Mouse (Mus musculus): ENCODE data around the gene Cacnb4. TPM values are rescaled to one million over a fixed set of nuclear protein-coding genes. Genes with fewer than 3 reads are reported as not detected.

Cacnb4 gene
- polyA plus RNA-seq, 1 experiment from 2014 or later = 0.39 TPM

DNA sequence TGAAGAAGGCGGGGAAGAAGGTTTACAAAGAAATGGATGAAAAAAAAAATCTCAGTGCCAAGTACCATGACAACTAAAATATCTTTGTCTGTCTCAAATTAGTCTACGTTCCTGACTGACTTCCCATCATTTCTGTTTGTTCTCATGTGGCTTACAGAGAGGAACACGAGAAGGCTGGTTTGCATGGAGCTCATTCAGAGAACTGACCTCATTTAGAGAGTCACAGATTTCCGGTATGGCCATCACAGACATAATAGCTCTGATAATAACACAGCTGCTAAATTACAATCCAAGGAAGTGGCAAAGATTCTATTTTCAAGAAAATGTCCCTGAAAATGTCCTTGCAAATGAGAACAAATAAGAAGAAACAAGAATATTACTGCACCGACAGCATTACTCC lies 142.9 kb downstream of the Cacnb4 start:
- no peaks in the 10 kb centered on the region for H3K27me3 ChIP-seq (replicated peaks; ENCODE audit: control insufficient read depth, insufficient read depth, low read length)
- H3K4me1 ChIP-seq (ENCODE audit: control insufficient read depth, insufficient read depth, low read length) = no peaks in the 10 kb centered on the region
- no peak overlapping the region for H3K9ac ChIP-seq (ENCODE audit: low read depth, low read length)
- no peaks in the 10 kb centered on the region for H3K9me3 ChIP-seq (ENCODE audit: control insufficient read depth, low read length)
- H3K27ac ChIP-seq (ENCODE audit: low read length) = no peak overlapping the region
- ATAC-seq = no peak
- H3K4me2 ChIP-seq (ENCODE audit: low read depth, low read length) = no peak overlapping the region
- H3K4me3 ChIP-seq (ENCODE audit: low read length) = no peak overlapping the region
- no peaks in the 10 kb centered on the region for H3K36me3 ChIP-seq (ENCODE audit: control insufficient read depth, insufficient read depth, low read length)
- 75% methylated on average over 5 of the region's 5 CpGs for WGBS

DNA sequence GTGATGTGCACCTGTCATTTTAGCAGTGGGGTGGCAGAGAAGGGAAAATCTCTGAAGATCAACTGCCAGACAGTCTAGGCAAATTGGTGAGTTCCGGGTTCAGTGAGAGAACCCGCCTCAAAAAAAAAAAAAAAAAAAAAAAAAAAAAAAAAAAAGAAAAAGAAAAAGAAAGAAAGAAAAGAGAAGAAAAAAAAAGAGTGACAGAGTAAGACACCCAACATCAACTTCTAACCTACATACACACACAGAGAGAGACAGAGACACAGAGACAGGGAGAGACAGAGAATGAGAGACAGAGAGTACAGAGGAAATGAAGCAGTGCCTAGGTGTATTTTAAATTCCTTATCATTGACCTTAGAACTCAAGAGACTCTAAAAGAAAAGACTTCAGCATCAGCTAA lies 146.1 kb downstream of the Cacnb4 start:
- Histone ChIP-seq H3K4me2 (ENCODE audit: low read depth, low read length) (no peak overlapping the region), H3K9me3 (ENCODE audit: control insufficient read depth, low read length) (no peaks in the 10 kb centered on the region), H3K9ac (ENCODE audit: low read depth, low read length) (no peak overlapping the region), H3K27ac (ENCODE audit: low read length) (no peak overlapping the region), H3K27me3 (replicated peaks; ENCODE audit: control insufficient read depth, insufficient read depth, low read length) (no peaks in the 10 kb centered on the region), H3K36me3 (ENCODE audit: control insufficient read depth, insufficient read depth, low read length) (no peaks in the 10 kb centered on the region), H3K4me3 (ENCODE audit: low read length) (no peak overlapping the region), H3K4me1 (ENCODE audit: control insufficient read depth, insufficient read depth, low read length) (no peaks in the 10 kb centered on the region)
- ATAC-seq = no peak
- 70% methylated on average over 1 of the region's 2 CpGs for WGBS

DNA sequence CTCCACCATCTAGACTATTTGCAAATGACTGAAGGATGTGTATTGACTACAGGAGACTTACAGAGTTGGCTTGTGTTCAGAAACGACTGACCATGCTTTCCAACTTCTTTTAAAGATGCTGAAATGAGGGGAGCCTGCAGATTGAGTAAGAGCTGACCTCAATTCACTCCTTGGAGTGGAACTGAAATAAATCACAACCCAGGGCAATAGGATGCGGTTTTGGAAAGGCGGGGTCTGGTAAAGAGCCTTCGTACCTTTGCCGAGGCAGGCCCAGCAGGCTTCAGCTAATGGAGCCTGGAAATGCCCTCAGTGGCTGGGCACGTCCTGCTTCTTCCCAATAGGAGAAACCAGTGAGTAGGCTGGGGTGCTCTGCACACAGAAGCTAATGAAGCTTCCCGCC lies 147.4 kb downstream of the Cacnb4 start:
- no peaks in the 10 kb centered on the region for H3K36me3 ChIP-seq (ENCODE audit: control insufficient read depth, insufficient read depth, low read length)
- no peak for ATAC-seq
- H3K27ac ChIP-seq (ENCODE audit: low read length) = no peak overlapping the region
- H3K9ac ChIP-seq (ENCODE audit: low read depth, low read length) = no peak overlapping the region
- H3K9me3 ChIP-seq (ENCODE audit: control insufficient read depth, low read length) = no peaks in the 10 kb centered on the region
- H3K27me3 ChIP-seq (replicated peaks; ENCODE audit: control insufficient read depth, insufficient read depth, low read length) = no peaks in the 10 kb centered on the region
- H3K4me2 ChIP-seq (ENCODE audit: low read depth, low read length) = no peak overlapping the region
- H3K4me1 ChIP-seq (ENCODE audit: control insufficient read depth, insufficient read depth, low read length) = no peaks in the 10 kb centered on the region
- WGBS = 85% methylated on average over 7 of the region's 7 CpGs
- no peak overlapping the region for H3K4me3 ChIP-seq (ENCODE audit: low read length)

GRCm38 (mm10) chr2:52525876-52526592 lies 150.6 kb downstream of the Cacnb4 start:
- H3K9ac ChIP-seq (ENCODE audit: low read depth, low read length) = no peak overlapping the region

DNA sequence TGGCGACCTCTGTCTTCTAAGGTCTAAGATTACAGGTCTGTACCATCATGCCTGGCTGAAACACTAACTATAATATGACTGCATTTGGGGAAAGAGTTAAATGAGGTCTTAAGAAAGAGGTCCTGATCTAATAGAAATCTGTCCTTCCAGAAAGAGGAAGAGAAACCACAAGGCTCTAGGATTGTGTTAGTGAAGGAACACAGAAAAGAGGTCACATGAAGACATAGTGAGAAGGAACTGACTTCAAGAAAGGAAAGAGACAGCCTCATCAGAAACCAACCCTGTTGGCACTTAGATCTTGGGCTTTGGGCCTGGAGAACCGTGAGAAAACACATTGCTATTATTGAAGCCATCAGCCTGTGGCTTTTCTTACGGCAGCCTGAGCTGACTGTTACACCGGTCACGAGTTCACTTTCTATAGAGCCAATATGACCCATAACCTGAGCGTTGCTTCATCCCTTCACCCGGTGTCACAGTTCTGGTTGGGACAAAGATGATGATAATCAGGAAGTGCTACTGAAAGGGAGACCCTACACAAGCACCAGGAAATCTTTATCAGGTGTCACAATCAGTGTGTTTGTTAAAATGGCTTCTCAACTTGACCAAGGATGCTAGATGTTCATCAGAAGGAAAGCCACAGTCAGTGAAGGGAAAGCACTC lies 153.4 kb downstream of the Cacnb4 start:
- Histone ChIP-seq H3K4me3 (ENCODE audit: low read length) (no peak overlapping the region), H3K9me3 (ENCODE audit: control insufficient read depth, low read length) (no peaks in the 10 kb centered on the region), H3K4me1 (ENCODE audit: control insufficient read depth, insufficient read depth, low read length) (no peaks in the 10 kb centered on the region), H3K36me3 (ENCODE audit: control insufficient read depth, insufficient read depth, low read length) (no peaks in the 10 kb centered on the region), H3K4me2 (ENCODE audit: low read depth, low read length) (no peak overlapping the region), H3K9ac (ENCODE audit: low read depth, low read length) (no peak overlapping the region), H3K27me3 (replicated peaks; ENCODE audit: control insufficient read depth, insufficient read depth, low read length) (no peaks in the 10 kb centered on the region), H3K27ac (ENCODE audit: low read length) (no peak overlapping the region)
- ATAC-seq = no peak
- WGBS = 87% methylated on average over 7 of the region's 7 CpGs

More at GRCm38 (mm10) chr2:52525876-52526592, 150.6 kb downstream of the Cacnb4 start:
- Histone ChIP-seq H3K4me1 (ENCODE audit: control insufficient read depth, insufficient read depth, low read length) (no peaks in the 10 kb centered on the region), H3K4me2 (ENCODE audit: low read depth, low read length) (no peak overlapping the region), H3K27me3 (replicated peaks; ENCODE audit: control insufficient read depth, insufficient read depth, low read length) (no peaks in the 10 kb centered on the region), H3K36me3 (ENCODE audit: control insufficient read depth, insufficient read depth, low read length) (no peaks in the 10 kb centered on the region), H3K9me3 (ENCODE audit: control insufficient read depth, low read length) (no peaks in the 10 kb centered on the region), H3K4me3 (ENCODE audit: low read length) (no peak overlapping the region), H3K27ac (ENCODE audit: low read length) (no peak overlapping the region)
- WGBS = 78% methylated on average over 11 of the region's 11 CpGs
- ATAC-seq = no peak

GRCm38 (mm10) chr2:52521012-52521411 lies 155.6 kb downstream of the Cacnb4 start:
- no peak overlapping the region for H3K4me3 ChIP-seq (ENCODE audit: low read length)
- no peaks in the 10 kb centered on the region for H3K36me3 ChIP-seq (ENCODE audit: control insufficient read depth, insufficient read depth, low read length)
- H3K27ac ChIP-seq (ENCODE audit: low read length) = no peak overlapping the region
- no peak overlapping the region for H3K4me2 ChIP-seq (ENCODE audit: low read depth, low read length)
- H3K9ac ChIP-seq (ENCODE audit: low read depth, low read length) = no peak overlapping the region
- no peaks in the 10 kb centered on the region for H3K4me1 ChIP-seq (ENCODE audit: control insufficient read depth, insufficient read depth, low read length)
- no peak for ATAC-seq
- WGBS = 85% methylated on average over 1 of the region's 1 CpGs
- no peaks in the 10 kb centered on the region for H3K27me3 ChIP-seq (replicated peaks; ENCODE audit: control insufficient read depth, insufficient read depth, low read length)
- no peaks in the 10 kb centered on the region for H3K9me3 ChIP-seq (ENCODE audit: control insufficient read depth, low read length)

- no peaks in the 10 kb centered on the region for H3K4me1 ChIP-seq (ENCODE audit: control insufficient read depth, insufficient read depth, low read length)
- H3K4me2 ChIP-seq (ENCODE audit: low read depth, low read length) = no peak overlapping the region
- WGBS = 90% methylated on average over 4 of the region's 4 CpGs
- no peaks in the 10 kb centered on the region for H3K27me3 ChIP-seq (replicated peaks; ENCODE audit: control insufficient read depth, insufficient read depth, low read length)
- no peaks in the 10 kb centered on the region for H3K9me3 ChIP-seq (ENCODE audit: control insufficient read depth, low read length)
- no peak overlapping the region for H3K4me3 ChIP-seq (ENCODE audit: low read length)
- H3K36me3 ChIP-seq (ENCODE audit: control insufficient read depth, insufficient read depth, low read length) = no peaks in the 10 kb centered on the region
- no peak overlapping the region for H3K9ac ChIP-seq (ENCODE audit: low read depth, low read length)
- no peak overlapping the region for H3K27ac ChIP-seq (ENCODE audit: low read length)
- no peak for ATAC-seq
Measured at GRCm38 (mm10) chr2:52518740-52519139, 157.9 kb downstream of the Cacnb4 start.

DNA sequence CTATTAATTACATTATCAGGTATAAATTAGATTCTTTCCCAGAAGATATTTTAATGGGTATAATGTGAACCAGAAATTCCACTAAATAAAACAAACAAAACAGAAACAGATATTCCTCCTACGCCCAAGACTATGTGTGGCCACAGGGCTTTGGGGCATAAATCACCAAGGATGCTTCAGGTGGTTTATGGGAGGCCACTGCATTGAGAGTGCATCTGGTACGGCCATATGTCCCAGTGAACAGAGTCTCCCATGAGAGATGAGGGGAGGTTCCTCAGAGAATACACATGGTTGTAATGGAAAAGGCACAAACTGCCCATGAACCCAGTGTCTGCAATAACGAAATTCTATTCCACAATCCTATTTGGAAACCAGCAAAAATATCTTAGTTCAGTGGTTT lies 160.1 kb downstream of the Cacnb4 start:
- ATAC-seq = no peak
- no peaks in the 10 kb centered on the region for H3K27me3 ChIP-seq (replicated peaks; ENCODE audit: control insufficient read depth, insufficient read depth, low read length)

DNA sequence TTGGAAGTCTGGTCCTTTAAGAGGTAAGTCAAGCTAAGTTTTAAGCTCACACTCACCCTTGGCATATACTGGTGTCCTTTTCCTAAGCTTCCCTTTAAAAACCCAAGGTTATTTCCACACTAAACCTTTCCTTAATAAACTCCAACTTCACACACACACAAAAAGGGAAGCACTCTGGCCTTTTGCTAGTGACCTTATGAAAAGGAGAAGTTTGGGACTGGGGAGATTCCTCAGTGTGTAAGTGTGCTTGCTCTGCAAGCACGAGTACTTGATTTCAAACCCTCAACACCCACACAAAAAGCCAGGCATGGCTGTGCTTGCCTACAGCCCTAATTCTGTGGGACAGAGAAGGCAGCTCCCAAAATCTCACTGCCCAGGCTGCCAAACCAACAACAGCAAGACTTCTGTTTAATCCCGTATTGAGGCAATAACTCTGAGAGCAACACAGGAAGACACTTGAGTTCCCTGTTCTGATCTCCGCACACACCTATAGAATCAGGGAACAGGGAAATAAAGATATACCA lies 163.7 kb downstream of the Cacnb4 start:
- Histone ChIP-seq H3K4me1 (ENCODE audit: control insufficient read depth, insufficient read depth, low read length) (no peaks in the 10 kb centered on the region), H3K36me3 (ENCODE audit: control insufficient read depth, insufficient read depth, low read length) (no peaks in the 10 kb centered on the region), H3K9me3 (ENCODE audit: control insufficient read depth, low read length) (no peaks in the 10 kb centered on the region), H3K4me3 (ENCODE audit: low read length) (no peak overlapping the region), H3K4me2 (ENCODE audit: low read depth, low read length) (no peak overlapping the region), H3K27ac (ENCODE audit: low read length) (no peak overlapping the region), H3K27me3 (replicated peaks; ENCODE audit: control insufficient read depth, insufficient read depth, low read length) (no peaks in the 10 kb centered on the region), H3K9ac (ENCODE audit: low read depth, low read length) (no peak overlapping the region)
- 69% methylated on average over 3 of the region's 3 CpGs for WGBS
- ATAC-seq = no peak

More for the DNA sequence above, 160.1 kb downstream of the Cacnb4 start:
- Histone ChIP-seq H3K9me3 (ENCODE audit: control insufficient read depth, low read length) (no peaks in the 10 kb centered on the region), H3K9ac (ENCODE audit: low read depth, low read length) (no peak overlapping the region), H3K36me3 (ENCODE audit: control insufficient read depth, insufficient read depth, low read length) (no peaks in the 10 kb centered on the region), H3K27ac (ENCODE audit: low read length) (no peak overlapping the region), H3K4me3 (ENCODE audit: low read length) (no peak overlapping the region), H3K4me2 (ENCODE audit: low read depth, low read length) (no peak overlapping the region), H3K4me1 (ENCODE audit: control insufficient read depth, insufficient read depth, low read length) (no peaks in the 10 kb centered on the region)
- WGBS = 76% methylated on average over 3 of the region's 3 CpGs
